Mouse (Mus musculus) fat pad, adult 2 months (tissue): ENCODE results near the gene Ppip5k1.
"Not testable (repeated sequence)": the region's sequence is repeated elsewhere in the genome, so short reads cannot be mapped to it uniquely, and the experiment has no call there.

Experiments used
- DNase-seq: peaks from one replicate; pipeline ENCODE4 v3.0.0-alpha.2; 2011; ENCODE audit warnings: low read depth, low spot score; ENCODE audit errors: extremely low read depth

The Ppip5k1 gene

GRCm38 (mm10) chr2:121354820-121355592 lies at the start of gene Ppip5k1:
Gene Ppip5k1, minus strand, starts transcription at chr2:121355396.
- peak; percentile 30 for DNase-seq

- no peak for DNase-seq
Measured at GRCm38 (mm10) chr2:121403296-121403695, 48.1 kb upstream of the Ppip5k1 start.

DNA sequence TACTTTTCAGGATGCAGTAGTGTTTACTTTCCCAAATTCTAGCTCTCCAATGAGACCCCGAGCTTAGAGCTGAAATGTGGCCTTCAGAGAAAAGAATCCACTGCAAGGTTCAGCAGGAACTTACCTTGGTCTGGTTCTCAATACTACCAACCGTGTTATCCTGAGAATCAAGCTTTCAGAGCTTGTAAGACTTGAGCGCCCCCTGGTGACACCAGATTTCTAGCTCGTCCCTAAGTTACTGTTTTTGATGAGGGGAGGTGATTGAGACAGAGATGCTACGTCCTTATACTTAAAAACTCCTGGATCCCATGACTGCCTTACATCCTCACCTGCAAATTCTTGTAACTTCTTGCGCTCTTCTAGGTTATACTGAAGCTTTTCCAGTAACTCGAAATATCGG lies 41.4 kb upstream of the Ppip5k1 start:
- DNase-seq = no peak

DNA sequence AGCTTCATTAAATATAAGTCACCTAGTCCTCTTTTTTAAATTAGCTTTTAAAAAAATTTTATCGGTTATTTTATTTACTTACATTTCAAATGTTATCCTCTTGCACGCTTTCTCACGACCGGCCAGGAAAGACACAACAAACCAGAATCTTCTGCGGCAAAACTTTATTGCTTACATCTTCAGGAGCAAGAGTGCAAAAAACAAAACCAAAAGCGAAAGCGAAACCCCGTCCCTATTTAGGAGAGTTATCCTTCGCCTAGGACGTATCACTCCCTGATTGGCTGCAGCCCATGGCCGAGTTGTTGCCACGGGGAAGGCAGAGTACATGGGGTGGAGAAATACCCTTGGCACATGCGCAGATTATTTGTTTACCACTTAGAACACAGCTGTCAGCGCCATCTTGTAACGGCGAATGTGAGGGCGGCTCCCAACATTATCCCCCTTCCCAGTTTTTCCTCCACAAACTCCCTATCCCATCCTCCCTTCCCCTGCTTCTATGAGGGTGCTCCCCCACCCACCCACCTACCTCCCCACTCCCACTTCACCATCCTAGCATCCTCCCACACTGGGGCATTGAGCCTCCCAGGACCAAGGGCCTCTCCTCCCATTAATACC lies 31.9 kb upstream of the Ppip5k1 start, which contains the start of gene Strc:
Strc (minus strand) TSS at position 208 of the 615 bp plus-strand sequence.
- DNase-seq = not testable (repeated sequence)

DNA sequence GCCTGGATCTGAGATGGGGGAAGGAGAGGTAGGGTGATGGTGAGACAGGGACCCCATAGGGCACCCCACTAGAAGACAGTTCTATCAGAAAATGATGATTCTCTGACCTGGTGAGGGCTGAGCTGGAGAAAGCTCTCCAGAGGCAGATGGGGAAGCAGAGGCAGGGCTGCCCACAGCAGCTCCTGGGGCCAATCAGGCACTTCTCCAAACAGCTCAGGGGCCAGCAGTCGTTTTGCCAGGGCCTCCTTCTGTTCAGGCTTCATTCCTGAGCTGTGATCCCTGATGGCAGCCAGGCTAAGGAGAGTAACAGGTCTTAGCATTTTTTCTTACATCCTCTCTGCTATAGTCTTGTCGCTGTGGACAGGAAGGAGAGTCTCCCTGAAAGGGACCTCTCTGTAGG lies 19.6 kb upstream of the Ppip5k1 start:
- no peak for DNase-seq

DNA sequence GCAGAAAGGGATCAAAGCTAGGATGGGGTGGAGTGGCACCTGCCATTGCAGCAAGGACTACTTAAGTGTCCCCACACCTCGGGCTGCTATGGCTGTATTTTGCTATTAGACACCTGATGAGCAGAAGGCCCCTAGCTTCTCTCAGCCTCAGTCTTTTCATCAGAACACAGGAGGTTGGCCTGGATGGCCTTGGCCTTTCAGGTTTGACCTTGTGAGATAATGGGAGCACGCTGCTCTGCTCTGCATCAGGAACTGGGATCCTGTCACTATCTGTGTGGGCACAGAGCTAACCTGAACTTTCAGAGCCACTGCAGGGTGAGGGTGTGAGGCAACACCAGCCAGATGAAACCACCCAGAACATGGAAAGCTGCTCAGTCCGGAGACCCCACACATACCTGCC lies 17.1 kb upstream of the Ppip5k1 start:
- DNase-seq = no peak

GRCm38 (mm10) chr2:121370921-121371320 lies 15.7 kb upstream of the Ppip5k1 start:
- DNase-seq = peak; percentile 69

GRCm38 (mm10) chr2:121368831-121369230 lies 13.6 kb upstream of the Ppip5k1 start:
- peak; percentile 36 for DNase-seq

DNA sequence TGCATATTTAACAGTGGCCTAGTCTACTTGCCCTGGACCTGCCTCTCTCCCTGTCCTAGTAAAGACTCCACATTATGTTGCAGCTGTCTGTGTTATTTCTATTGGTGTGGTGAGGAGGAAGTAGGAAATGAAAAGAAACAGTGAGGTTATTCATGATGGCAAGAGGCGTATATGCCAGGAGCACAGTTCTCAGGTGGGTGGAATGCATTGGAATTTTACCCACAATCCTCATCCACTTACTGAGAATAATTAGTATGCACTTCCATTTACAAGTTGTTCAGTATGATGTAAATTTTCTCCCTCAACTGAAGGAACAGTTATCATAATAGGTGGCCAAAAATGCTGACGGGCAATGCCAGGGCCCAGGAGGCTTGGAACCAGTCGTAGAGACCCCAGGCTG lies 8.5 kb upstream of the Ppip5k1 start:
- no peak for DNase-seq

GRCm38 (mm10) chr2:121359461-121359860 lies 4.3 kb upstream of the Ppip5k1 start:
- no peak for DNase-seq

- peak; percentile 13 for DNase-seq
Measured at GRCm38 (mm10) chr2:121358381-121358780, 3.2 kb upstream of the Ppip5k1 start.

DNA sequence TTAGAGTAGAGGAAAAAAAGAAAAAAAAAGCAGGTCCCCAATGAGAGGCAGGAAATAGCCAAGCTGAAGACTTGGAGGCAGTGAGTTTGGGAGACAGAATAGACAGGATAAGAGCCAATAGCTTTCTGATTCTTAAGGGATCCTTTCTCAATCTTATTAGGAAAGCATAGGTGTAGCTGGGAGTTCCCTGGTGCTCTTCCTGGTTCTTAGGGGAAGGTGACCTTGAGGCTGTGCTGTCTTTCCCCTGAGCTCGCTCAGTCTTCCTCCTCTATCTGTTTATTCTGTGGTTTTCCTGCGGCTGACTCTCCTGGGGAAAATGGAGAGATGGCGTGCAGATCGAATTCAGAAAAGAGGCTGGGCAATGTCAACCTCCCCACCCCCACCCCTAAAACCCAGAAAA lies 2.8 kb upstream of the Ppip5k1 start:
- DNase-seq = no peak

DNA sequence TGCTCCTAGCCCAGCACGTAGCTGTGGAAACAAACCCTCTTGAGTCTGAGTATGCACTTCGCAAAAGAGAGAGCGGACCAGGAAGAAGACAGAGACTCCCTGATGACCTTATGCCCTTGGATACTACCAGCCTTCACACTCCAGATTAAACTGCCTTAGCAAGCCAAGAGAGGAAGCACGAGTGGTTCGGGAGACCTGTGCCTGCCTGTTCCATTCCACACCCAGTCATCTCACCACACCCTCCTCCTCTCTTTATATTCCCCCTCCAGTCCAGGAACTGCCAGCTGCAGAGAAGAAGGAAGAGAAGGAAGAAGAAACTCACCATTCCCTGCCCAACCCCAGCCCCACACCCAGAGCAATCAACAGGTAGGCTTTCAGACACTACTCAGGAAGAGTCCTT lies 2.3 kb upstream of the Ppip5k1 start, which contains the start of gene Ckmt1:
Ckmt1 (plus strand) TSS at position 221 of the 400 bp plus-strand sequence.
- DNase-seq = no peak

- no peak for DNase-seq
Measured at GRCm38 (mm10) chr2:121354378-121354777, 818 bp downstream of the Ppip5k1 start.

DNA sequence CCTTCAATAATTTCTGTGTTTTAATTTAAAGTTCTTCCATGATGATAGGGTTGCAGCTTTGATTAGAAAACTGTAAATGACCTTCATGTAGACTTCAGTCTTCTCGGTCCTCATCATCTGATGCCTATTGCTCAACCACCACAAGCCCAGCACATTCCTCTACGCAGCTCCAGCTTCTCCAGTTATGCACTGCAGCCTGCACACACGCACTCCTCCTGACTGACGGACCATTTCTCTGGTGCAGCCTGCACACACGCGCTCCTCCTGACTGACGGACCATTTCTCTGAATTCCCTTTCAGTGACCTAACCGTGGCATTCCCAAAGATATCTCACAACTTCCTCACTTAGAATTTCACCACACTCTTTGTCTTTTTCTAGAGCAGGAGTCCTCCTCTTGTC lies 2.0 kb downstream of the Ppip5k1 start:
- DNase-seq = no peak

DNA sequence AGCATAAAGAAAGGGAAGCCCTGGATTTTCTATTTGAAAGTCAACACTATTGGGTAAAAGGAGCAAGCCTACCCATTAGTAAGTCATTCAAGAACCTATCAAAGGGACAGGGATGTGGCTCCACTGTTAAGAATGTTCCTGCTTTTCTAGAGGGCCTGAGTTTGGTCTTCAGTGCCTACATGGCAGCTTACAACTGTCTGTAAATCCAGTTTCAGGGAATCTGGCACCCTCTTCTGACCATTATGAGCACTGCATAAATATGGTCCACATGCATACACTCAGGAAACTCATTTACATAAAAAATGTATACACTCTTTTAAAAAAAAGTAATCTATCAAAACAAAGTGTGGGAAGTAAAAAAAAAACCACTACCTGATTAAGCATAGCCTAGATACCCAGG lies 16.1 kb downstream of the Ppip5k1 start:
- DNase-seq = no peak

GRCm38 (mm10) chr2:121329492-121329891 lies 25.7 kb downstream of the Ppip5k1 start:
- no peak for DNase-seq

DNA sequence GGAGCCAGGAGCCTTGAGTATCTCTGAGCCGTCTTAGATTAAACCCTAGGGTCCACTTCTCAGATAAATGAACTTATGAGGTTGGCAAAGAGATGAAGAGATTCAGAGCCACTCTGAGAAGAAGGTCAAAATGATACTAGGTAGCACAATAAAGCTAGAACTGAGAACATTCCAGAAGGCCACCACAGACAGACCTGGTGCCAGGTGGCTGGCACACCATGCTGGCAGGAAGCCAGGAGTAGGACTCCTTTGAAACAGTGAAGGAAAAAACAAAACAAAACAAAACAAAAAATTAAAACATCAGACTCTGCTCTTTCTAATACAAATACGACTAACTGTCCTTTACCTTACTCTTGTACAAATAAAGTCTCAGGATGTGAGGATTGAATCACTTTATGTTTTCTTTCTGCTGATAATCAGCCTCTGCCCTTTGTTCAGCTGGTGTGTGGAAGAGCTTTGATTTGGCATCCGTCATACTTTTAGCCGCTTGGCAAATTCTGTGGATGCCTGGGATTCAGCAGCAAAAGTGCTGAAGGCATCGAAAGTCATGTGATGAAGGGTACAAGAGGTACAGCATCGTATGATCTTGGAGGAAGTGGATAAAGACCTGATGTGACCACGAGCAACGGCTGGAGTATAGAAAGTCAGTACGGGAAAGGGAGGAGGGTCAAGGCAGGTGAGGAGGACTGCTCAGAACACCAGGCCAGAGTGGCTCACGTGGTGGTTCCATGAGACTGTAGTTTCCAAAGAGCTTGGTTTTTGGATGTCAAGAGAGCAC lies 31.3 kb downstream of the Ppip5k1 start:
- DNase-seq = no peak

GRCm38 (mm10) chr2:121323041-121323440 lies 32.2 kb downstream of the Ppip5k1 start:
- no peak for DNase-seq

DNA sequence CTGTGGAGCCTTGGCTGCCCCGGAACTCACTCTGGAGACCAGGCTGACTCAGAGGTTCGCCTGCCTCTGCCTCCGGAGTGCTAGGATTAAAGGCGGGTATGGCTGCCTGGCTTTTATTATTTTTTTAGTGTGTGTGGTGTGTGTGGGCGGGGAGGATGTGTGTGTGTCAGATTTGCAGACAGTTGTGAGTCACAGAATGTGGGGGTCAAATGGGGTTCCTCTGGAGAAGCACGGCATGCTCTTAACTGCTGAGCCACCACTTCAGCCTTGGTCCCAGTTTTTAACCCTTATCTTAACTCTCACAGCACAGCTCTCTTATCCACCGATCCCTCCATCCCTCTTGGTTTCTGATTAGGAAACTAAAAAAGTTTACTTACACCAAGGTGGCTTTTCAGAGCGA lies 38.9 kb downstream of the Ppip5k1 start:
- no peak for DNase-seq

GRCm38 (mm10) chr2:121308997-121309416 lies 46.2 kb downstream of the Ppip5k1 start:
- DNase-seq = no peak

- DNase-seq = no peak
Measured at GRCm38 (mm10) chr2:121300036-121300435, 55.2 kb downstream of the Ppip5k1 start.
